Mouse (Mus musculus) adrenal gland, postnatal 10 days (tissue): ENCODE measurements around the gene Spink4. TPM values are rescaled to one million over a fixed set of nuclear protein-coding genes. Genes with fewer than 3 reads are reported as not detected.

Experiments used
- DNase-seq: peaks from one replicate; pipeline ENCODE4 v3.0.0; 2021; ENCODE audit warnings: mixed read lengths
- total RNA-seq, 2 experiments: library from RNA; stranded (reverse); gene quantifications; 2 replicates each; pipeline ENCODE4 v1.2.3; 2021

The Spink4 gene
- total RNA-seq, 2 experiments from 2014 or later = 4.6 to 4.8 TPM

DNA sequence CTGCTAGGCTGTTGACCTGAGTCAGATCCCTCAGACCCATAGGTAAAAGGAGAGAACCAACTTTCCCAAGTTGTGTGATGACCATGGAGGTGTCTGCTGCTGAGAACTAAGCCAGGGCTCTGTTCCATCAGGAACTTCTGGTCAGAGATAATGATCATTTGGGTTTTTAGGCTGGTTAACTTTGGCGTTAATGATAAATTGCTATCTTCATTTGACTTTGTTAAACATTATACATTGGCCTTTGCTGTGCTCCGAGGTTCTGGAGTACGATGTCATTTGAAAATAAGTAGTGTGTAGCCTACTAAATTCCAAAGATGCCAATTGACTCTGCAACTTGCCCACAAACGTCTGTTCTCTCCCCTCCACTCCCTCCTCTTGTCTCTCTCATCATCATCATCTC, 49.3 kb downstream of the Spink4 start:
- no peak for DNase-seq

GRCm38 (mm10) chr4:40969781-40970591, 50.1 kb downstream of the Spink4 start:
- peak; percentile 32 for DNase-seq

- no peak for DNase-seq
These were observed 50.7 kb downstream of the Spink4 start for GRCm38 (mm10) chr4:40970592-40970841.

- peak; percentile 98 for DNase-seq
These were observed 51.2 kb downstream of the Spink4 start, which contains the start of gene Nfx1 for GRCm38 (mm10) chr4:40970842-40971701. Nfx1 (plus strand) TSS chr4:40970906.

- DNase-seq = peak; percentile 56
These were observed 51.9 kb downstream of the Spink4 start for GRCm38 (mm10) chr4:40971744-40972143.

DNA sequence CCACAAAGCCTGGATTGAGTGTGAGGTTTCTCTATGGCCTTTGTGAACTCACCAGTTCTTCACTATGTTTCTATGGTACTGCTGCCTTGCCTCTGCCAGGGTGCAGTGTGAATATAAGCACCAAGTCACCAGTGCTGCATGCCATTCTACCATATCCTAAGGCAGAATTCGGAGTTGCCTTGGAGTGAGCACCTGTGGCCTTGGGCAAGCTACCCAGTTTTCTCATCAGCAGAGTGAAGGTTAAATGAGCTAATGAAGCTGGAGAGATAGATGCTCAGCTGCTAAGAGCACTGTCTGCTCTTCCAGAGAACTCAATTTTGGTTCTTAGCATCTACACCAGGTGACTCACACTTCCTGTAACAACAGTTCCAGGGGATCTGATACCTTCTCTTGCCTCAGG, 54.2 kb downstream of the Spink4 start:
- peak; percentile 60 for DNase-seq

DNA sequence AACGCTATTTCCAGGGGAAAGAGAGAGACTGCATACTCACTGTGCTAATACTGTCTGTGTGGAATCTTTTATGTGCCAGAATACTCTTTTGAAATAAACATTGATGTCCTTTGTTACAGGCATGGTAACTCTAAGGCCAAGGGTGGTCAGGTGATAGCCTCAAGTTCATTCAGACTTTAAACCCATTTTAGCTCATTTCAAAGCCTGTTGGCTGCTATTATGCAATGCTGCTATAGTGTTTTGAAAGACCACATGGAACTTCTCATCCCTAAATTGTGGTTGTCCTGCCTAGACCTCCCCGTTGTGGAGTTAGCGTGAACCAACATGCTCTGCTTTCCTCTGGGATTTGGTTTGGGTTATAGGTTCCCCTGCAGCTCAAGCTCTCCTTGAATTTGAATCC, 55.8 kb downstream of the Spink4 start:
- DNase-seq = no peak

- peak; percentile 44 for DNase-seq
These were observed 56.8 kb downstream of the Spink4 start for GRCm38 (mm10) chr4:40976651-40977050.

- no peak for DNase-seq
These were observed 59.6 kb downstream of the Spink4 start for GRCm38 (mm10) chr4:40979430-40979829.

Other genes starting within 250 kb of the Spink4 start
- 10 to 100 TPM; 15.3 to 22.1 TPM for gene Aptx, start 216.9 kb upstream of the Spink4 start, total RNA-seq
- 100 to 1,000 TPM; 199 to 219 TPM for gene Dnaja1, start 197.9 kb upstream of the Spink4 start, total RNA-seq
- gene Smu1, start 162.1 kb upstream of the Spink4 start, total RNA-seq = 10 to 100 TPM; 57.2 to 62.3 TPM
- gene B4galt1, start 66.0 kb upstream of the Spink4 start, total RNA-seq = 10 to 100 TPM; 73.7 to 83.0 TPM
- 100 to 1,000 TPM; 257 to 267 TPM for gene Bag1, start 28.2 kb downstream of the Spink4 start, total RNA-seq
- 10 to 100 TPM; 62.5 to 69.9 TPM for gene Chmp5, start 28.4 kb downstream of the Spink4 start, total RNA-seq
- 10 to 100 TPM; 54.9 to 66.9 TPM for gene Nfx1, start 50.9 kb downstream of the Spink4 start, total RNA-seq
- 10 to 100 TPM; 71.9 to 79.4 TPM for gene Aqp7, start 128.1 kb downstream of the Spink4 start, total RNA-seq
- under 1 TPM; 0.63 to 0.76 TPM for gene Aqp3, start 178.1 kb downstream of the Spink4 start, total RNA-seq
- 10 to 100 TPM; 35.7 to 41.3 TPM for gene Nol6, start 204.4 kb downstream of the Spink4 start, total RNA-seq
- gene Ube2r2, start 215.7 kb downstream of the Spink4 start, total RNA-seq = 100 to 1,000 TPM; 105 to 107 TPM